Mouse (Mus musculus): Measurements from ENCODE around the gene Sltm. TPM values are rescaled to one million over a fixed set of nuclear protein-coding genes. Genes with fewer than 3 reads are reported as not detected.

Gene Sltm
- total RNA-seq, 1 experiment: 50.5 TPM

- in situ Hi-C loops (cut with MboI; ENCODE audit: low sequenced_read_pairs in 2 of 2, unreplicated experiment in 2 of 2): no loop called here
- TF ChIP-seq CHD2 (IDR thresholded peaks at IDR 0.05; ENCODE audit: low read depth, low read length) (no peak), ZNF384 (IDR thresholded peaks at IDR 0.05; ENCODE audit: low read depth, low read length) (no peak), ZC3H11A (IDR thresholded peaks at IDR 0.05; ENCODE audit: borderline replicate concordance, low read depth, low read length) (no peak), HCFC1 (IDR thresholded peaks at IDR 0.05; ENCODE audit: borderline replicate concordance, insufficient read depth, low read length) (no peak), MAFK (IDR thresholded peaks at IDR 0.05; ENCODE audit: insufficient read depth, low read depth, low read length) (no peak)
- H3K9me3 ChIP-seq (ENCODE audit: control insufficient read depth, insufficient read depth, low read depth, low read length): no peaks in the 10 kb centered on the region
- no peak overlapping the region for H3K27ac ChIP-seq (ENCODE audit: insufficient read depth, low read depth, low read length, poor library complexity, severe bottlenecking)
- H3K4me3 ChIP-seq (ENCODE audit: insufficient read depth in 1 of 2, low read depth in 1 of 2, low read length in 2 of 2, poor library complexity in 1 of 2, severe bottlenecking in 1 of 2): no peak overlapping the region
- 0 out of 4 replicates have a peak, but pooled peaks cover 0 to 1% of the 10 kb centered on the region in 2 experiments for H3K4me1 ChIP-seq (ENCODE audit: control insufficient read depth in 2 of 2, insufficient read depth in 2 of 2, low read length in 2 of 2, poor library complexity in 1 of 2)
- H3K9ac ChIP-seq (ENCODE audit: insufficient read depth, low read depth, low read length, poor library complexity, severe bottlenecking): no peak overlapping the region
- DNase-seq (ENCODE audit: low read depth, low spot score): no peak
- H3K36me3 ChIP-seq (ENCODE audit: control insufficient read depth, insufficient read depth, low read length, poor library complexity, severe bottlenecking): peaks cover 4% of the 10 kb centered on the region
Measured at GRCm38 (mm10) chr9:70562825-70563224, 20.3 kb downstream of the Sltm start.

- in situ Hi-C loops (cut with MboI; ENCODE audit: low sequenced_read_pairs in 2 of 2, unreplicated experiment in 2 of 2): no loop called here
- Histone ChIP-seq H3K4me3 (ENCODE audit: insufficient read depth in 1 of 2, low read depth in 1 of 2, low read length in 2 of 2, poor library complexity in 1 of 2, severe bottlenecking in 1 of 2) (no peak overlapping the region), H3K4me1 (ENCODE audit: control insufficient read depth in 2 of 2, insufficient read depth in 2 of 2, low read length in 2 of 2, poor library complexity in 1 of 2) (no peaks in the 10 kb centered on the region), H3K9me3 (ENCODE audit: control insufficient read depth, insufficient read depth, low read depth, low read length) (no peaks in the 10 kb centered on the region), H3K27ac (ENCODE audit: insufficient read depth, low read depth, low read length, poor library complexity, severe bottlenecking) (no peak overlapping the region), H3K36me3 (ENCODE audit: control insufficient read depth, insufficient read depth, low read length, poor library complexity, severe bottlenecking) (peaks cover 6% of the 10 kb centered on the region), H3K9ac (ENCODE audit: insufficient read depth, low read depth, low read length, poor library complexity, severe bottlenecking) (no peak overlapping the region)
- TF ChIP-seq HCFC1 (IDR thresholded peaks at IDR 0.05; ENCODE audit: borderline replicate concordance, insufficient read depth, low read length) (no peak), ZNF384 (IDR thresholded peaks at IDR 0.05; ENCODE audit: low read depth, low read length) (no peak), ZC3H11A (IDR thresholded peaks at IDR 0.05; ENCODE audit: borderline replicate concordance, low read depth, low read length) (no peak), MAFK (IDR thresholded peaks at IDR 0.05; ENCODE audit: insufficient read depth, low read depth, low read length) (no peak), CHD2 (IDR thresholded peaks at IDR 0.05; ENCODE audit: low read depth, low read length) (no peak)
- no peak for DNase-seq (ENCODE audit: low read depth, low spot score)
Measured at GRCm38 (mm10) chr9:70567651-70568050, 25.1 kb downstream of the Sltm start.

GRCm38 (mm10) chr9:70570351-70570750 lies 27.8 kb downstream of the Sltm start:
- Histone ChIP-seq H3K9me3 (ENCODE audit: control insufficient read depth, insufficient read depth, low read depth, low read length) (no peaks in the 10 kb centered on the region), H3K9ac (ENCODE audit: insufficient read depth, low read depth, low read length, poor library complexity, severe bottlenecking) (no peak overlapping the region), H3K4me1 (ENCODE audit: control insufficient read depth in 2 of 2, insufficient read depth in 2 of 2, low read length in 2 of 2, poor library complexity in 1 of 2) (no peaks in the 10 kb centered on the region), H3K36me3 (ENCODE audit: control insufficient read depth, insufficient read depth, low read length, poor library complexity, severe bottlenecking) (peaks cover 7% of the 10 kb centered on the region), H3K27ac (ENCODE audit: insufficient read depth, low read depth, low read length, poor library complexity, severe bottlenecking) (no peak overlapping the region), H3K4me3 (ENCODE audit: insufficient read depth in 1 of 2, low read depth in 1 of 2, low read length in 2 of 2, poor library complexity in 1 of 2, severe bottlenecking in 1 of 2) (no peak overlapping the region)
- TF ChIP-seq HCFC1 (IDR thresholded peaks at IDR 0.05; ENCODE audit: borderline replicate concordance, insufficient read depth, low read length): no peak
- TF ChIP-seq ZNF384 (IDR thresholded peaks at IDR 0.05; ENCODE audit: low read depth, low read length): no peak
- TF ChIP-seq CHD2 (IDR thresholded peaks at IDR 0.05; ENCODE audit: low read depth, low read length): no peak
- no peak for TF ChIP-seq ZC3H11A (IDR thresholded peaks at IDR 0.05; ENCODE audit: borderline replicate concordance, low read depth, low read length)
- no peak for TF ChIP-seq MAFK (IDR thresholded peaks at IDR 0.05; ENCODE audit: insufficient read depth, low read depth, low read length)
- DNase-seq (ENCODE audit: low read depth, low spot score): no peak
- in situ Hi-C loops (cut with MboI; ENCODE audit: low sequenced_read_pairs in 2 of 2, unreplicated experiment in 2 of 2): no loop called here

DNA sequence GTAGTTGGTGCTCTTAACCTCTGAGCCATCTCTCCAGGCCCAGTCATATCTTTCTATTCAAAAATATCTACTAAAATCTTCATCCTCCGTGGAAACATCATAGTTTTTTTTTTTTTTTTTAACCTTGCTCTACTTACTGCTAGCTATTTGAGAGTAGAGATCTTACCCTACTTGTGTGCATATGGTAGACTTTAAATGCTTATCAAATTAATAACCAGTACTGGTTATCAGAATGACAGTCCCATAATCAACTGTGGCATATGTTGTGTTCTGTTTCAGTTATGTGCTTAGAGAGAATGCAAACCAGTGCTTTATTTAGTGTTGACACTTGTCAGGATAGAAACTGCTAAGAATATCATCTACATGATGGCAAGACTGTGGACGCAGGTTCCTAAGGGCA lies 35.6 kb downstream of the Sltm start:
- Histone ChIP-seq H3K9ac (ENCODE audit: insufficient read depth, low read depth, low read length, poor library complexity, severe bottlenecking) (no peak overlapping the region), H3K27ac (ENCODE audit: insufficient read depth, low read depth, low read length, poor library complexity, severe bottlenecking) (no peak overlapping the region), H3K4me1 (ENCODE audit: control insufficient read depth in 2 of 2, insufficient read depth in 2 of 2, low read length in 2 of 2, poor library complexity in 1 of 2) (no peaks in the 10 kb centered on the region), H3K36me3 (ENCODE audit: control insufficient read depth, insufficient read depth, low read length, poor library complexity, severe bottlenecking) (peaks cover 15% of the 10 kb centered on the region), H3K4me3 (ENCODE audit: insufficient read depth in 1 of 2, low read depth in 1 of 2, low read length in 2 of 2, poor library complexity in 1 of 2, severe bottlenecking in 1 of 2) (no peak overlapping the region), H3K9me3 (ENCODE audit: control insufficient read depth, insufficient read depth, low read depth, low read length) (no peaks in the 10 kb centered on the region)
- in situ Hi-C loops (cut with MboI; ENCODE audit: low sequenced_read_pairs in 2 of 2, unreplicated experiment in 2 of 2): no loop called here
- no peak for TF ChIP-seq ZNF384 (IDR thresholded peaks at IDR 0.05; ENCODE audit: low read depth, low read length)
- no peak for TF ChIP-seq MAFK (IDR thresholded peaks at IDR 0.05; ENCODE audit: insufficient read depth, low read depth, low read length)
- no peak for TF ChIP-seq ZC3H11A (IDR thresholded peaks at IDR 0.05; ENCODE audit: borderline replicate concordance, low read depth, low read length)
- no peak for TF ChIP-seq HCFC1 (IDR thresholded peaks at IDR 0.05; ENCODE audit: borderline replicate concordance, insufficient read depth, low read length)
- no peak for TF ChIP-seq CHD2 (IDR thresholded peaks at IDR 0.05; ENCODE audit: low read depth, low read length)
- DNase-seq (ENCODE audit: low read depth, low spot score): no peak

GRCm38 (mm10) chr9:70580956-70581355 lies 38.4 kb downstream of the Sltm start:
- TF ChIP-seq HCFC1 (IDR thresholded peaks at IDR 0.05; ENCODE audit: borderline replicate concordance, insufficient read depth, low read length) (no peak), ZC3H11A (IDR thresholded peaks at IDR 0.05; ENCODE audit: borderline replicate concordance, low read depth, low read length) (no peak), ZNF384 (IDR thresholded peaks at IDR 0.05; ENCODE audit: low read depth, low read length) (no peak), CHD2 (IDR thresholded peaks at IDR 0.05; ENCODE audit: low read depth, low read length) (no peak), MAFK (IDR thresholded peaks at IDR 0.05; ENCODE audit: insufficient read depth, low read depth, low read length) (no peak)
- in situ Hi-C loops (cut with MboI; ENCODE audit: low sequenced_read_pairs in 2 of 2, unreplicated experiment in 2 of 2): no loop called here
- no peak overlapping the region for H3K9ac ChIP-seq (ENCODE audit: insufficient read depth, low read depth, low read length, poor library complexity, severe bottlenecking)
- no peaks in the 10 kb centered on the region for H3K4me1 ChIP-seq (ENCODE audit: control insufficient read depth in 2 of 2, insufficient read depth in 2 of 2, low read length in 2 of 2, poor library complexity in 1 of 2)
- no peak overlapping the region for H3K27ac ChIP-seq (ENCODE audit: insufficient read depth, low read depth, low read length, poor library complexity, severe bottlenecking)
- peaks cover 26% of the 10 kb centered on the region for H3K36me3 ChIP-seq (ENCODE audit: control insufficient read depth, insufficient read depth, low read length, poor library complexity, severe bottlenecking)
- no peak overlapping the region for H3K4me3 ChIP-seq (ENCODE audit: insufficient read depth in 1 of 2, low read depth in 1 of 2, low read length in 2 of 2, poor library complexity in 1 of 2, severe bottlenecking in 1 of 2)
- DNase-seq (ENCODE audit: low read depth, low spot score): no peak
- no peaks in the 10 kb centered on the region for H3K9me3 ChIP-seq (ENCODE audit: control insufficient read depth, insufficient read depth, low read depth, low read length)

Data from ES-E14 (cell line).